Mouse (Mus musculus) heart, embryonic 11.5 days (tissue): Measurements from ENCODE around the gene Txnl4b. TPM values are rescaled to one million over a fixed set of nuclear protein-coding genes. Genes with fewer than 3 reads are reported as not detected.

ENCODE experiments used
- ATAC-seq: fragments of 200-750 bp; cut with Nextera tagmentation; replicated peaks from 2 replicates; pipeline ENCODE4 v1.8.0; 2017; ENCODE audit warnings: moderate library complexity; ENCODE audit not compliant: insufficient number of reproducible peaks, low FRiP score, low TSS enrichment
- H3K27ac ChIP-seq: fragments of 300-500 bp; sonication (generic); 2 replicates; pipeline ENCODE4 v1.5.1; 2014; ENCODE audit warnings: mild to moderate bottlenecking, low read depth, low read length
- H3K27me3 ChIP-seq: fragments of 300-500 bp; sonication (generic); 2 replicates; pipeline ENCODE4 v1.6.1; 2014; ENCODE audit warnings: mild to moderate bottlenecking, low read length, mixed read lengths; ENCODE audit not compliant: control insufficient read depth, insufficient read depth
- H3K36me3 ChIP-seq: fragments of 300-500 bp; sonication (generic); 2 replicates; pipeline ENCODE4 v1.6.1; 2014; ENCODE audit warnings: mild to moderate bottlenecking, low read length, moderate library complexity, mixed read lengths; ENCODE audit not compliant: control insufficient read depth, insufficient read depth
- H3K4me1 ChIP-seq: fragments of 300-500 bp; sonication (generic); 2 replicates; pipeline ENCODE4 v1.6.1; 2014; ENCODE audit warnings: low read length; ENCODE audit not compliant: control insufficient read depth, insufficient read depth
- H3K4me2 ChIP-seq: fragments of 300-500 bp; sonication (generic); 2 replicates; pipeline ENCODE4 v1.6.1; 2014; ENCODE audit warnings: mild to moderate bottlenecking, moderate library complexity
- H3K4me3 ChIP-seq: fragments of 300-500 bp; sonication (generic); 2 replicates; pipeline ENCODE4 v1.5.1; 2014; ENCODE audit warnings: low read depth, low read length
- H3K9ac ChIP-seq: fragments of 300-500 bp; sonication (generic); 2 replicates; pipeline ENCODE4 v1.6.1; 2014; ENCODE audit warnings: mild to moderate bottlenecking, low read depth, low read length, moderate library complexity
- H3K9me3 ChIP-seq: fragments of 300-500 bp; sonication (generic); replicated peaks from 2 replicates; pipeline ENCODE4 v1.6.1; 2016; ENCODE audit warnings: low read length; ENCODE audit not compliant: control insufficient read depth
- WGBS: fragments of 180-500 bp; shearing (Covaris S2); extraction: QIAGEN DNeasy Blood & Tissue Kit; methylation state at CpG from one replicate; pipeline ENCODE4 v1.1.7; 2014; ENCODE audit not compliant: insufficient replicate concordance; 5-methylcytosine and 5-hydroxymethylcytosine counted together
- polyA plus RNA-seq: library from polyadenylated mRNA; unstranded; fragments of >200 nt; fragmentation: Nextera tagmentation; extraction: Ambion mirVana; gene quantifications from 2 replicates; pipeline ENCODE4 v1.2.1, GENCODE M21; 2014

The Txnl4b gene
- polyA plus RNA-seq, 1 experiment from 2014 or later = 19.2 TPM

- H3K4me1 ChIP-seq = peaks cover 13% of the 10 kb centered on the region
- H3K27me3 ChIP-seq = no peaks in the 10 kb centered on the region
- H3K4me3 ChIP-seq = no peak overlapping the region
- peaks cover 24% of the 10 kb centered on the region for H3K36me3 ChIP-seq
- 78% methylated on average over 2 of the region's 2 CpGs for WGBS
- H3K9ac ChIP-seq = no peak overlapping the region
- ATAC-seq = no peak
- no peaks in the 10 kb centered on the region for H3K9me3 ChIP-seq
- H3K4me2 ChIP-seq = no peak overlapping the region
- no peak overlapping the region for H3K27ac ChIP-seq
Measured at GRCm38 (mm10) chr8:109563881-109564280, 1.8 kb upstream of the Txnl4b start.

- H3K9me3 ChIP-seq = no peaks in the 10 kb centered on the region
- ATAC-seq = no peak
- peak overlapping the region; percentile 91; the same call in 1 of the 2 replicates for H3K27ac ChIP-seq
- H3K9ac ChIP-seq = peak overlapping the region; percentile 97
- peaks cover 19% of the 10 kb centered on the region for H3K36me3 ChIP-seq
- H3K4me1 ChIP-seq = peaks cover 13% of the 10 kb centered on the region
- 4% methylated on average over 10 of the region's 10 CpGs for WGBS
- peak overlapping the region; percentile 77 for H3K4me2 ChIP-seq
- H3K4me3 ChIP-seq = peak overlapping the region; percentile 81
- H3K27me3 ChIP-seq = no peaks in the 10 kb centered on the region
Measured at GRCm38 (mm10) chr8:109564766-109565165, 926 bp upstream of the Txnl4b start.

- Histone ChIP-seq H3K27me3 (no peaks in the 10 kb centered on the region), H3K36me3 (peaks cover 4% of the 10 kb centered on the region; the same call in 1 of the 2 replicates), H3K27ac (no peak overlapping the region), H3K4me1 (peaks cover 6% of the 10 kb centered on the region; the same call in 1 of the 2 replicates), H3K4me2 (no peak overlapping the region), H3K4me3 (no peak overlapping the region), H3K9ac (no peak overlapping the region), H3K9me3 (no peaks in the 10 kb centered on the region)
- 86% methylated on average over 12 of the region's 12 CpGs for WGBS
- ATAC-seq = no peak
Measured at GRCm38 (mm10) chr8:109571139-109571538, 5.4 kb downstream of the Txnl4b start.

GRCm38 (mm10) chr8:109576311-109576710 lies 10.6 kb downstream of the Txnl4b start:
- no peak overlapping the region for H3K27ac ChIP-seq
- ATAC-seq = no peak
- 0 out of 2 replicates have a peak, but pooled peaks cover 3% of the 10 kb centered on the region for H3K27me3 ChIP-seq
- no peaks in the 10 kb centered on the region; the same call in 1 of the 2 replicates for H3K36me3 ChIP-seq
- 82% methylated on average over 4 of the region's 4 CpGs for WGBS
- H3K4me3 ChIP-seq = no peak overlapping the region
- no peak overlapping the region for H3K9ac ChIP-seq
- H3K9me3 ChIP-seq = no peaks in the 10 kb centered on the region
- H3K4me1 ChIP-seq = no peaks in the 10 kb centered on the region
- no peak overlapping the region for H3K4me2 ChIP-seq

DNA sequence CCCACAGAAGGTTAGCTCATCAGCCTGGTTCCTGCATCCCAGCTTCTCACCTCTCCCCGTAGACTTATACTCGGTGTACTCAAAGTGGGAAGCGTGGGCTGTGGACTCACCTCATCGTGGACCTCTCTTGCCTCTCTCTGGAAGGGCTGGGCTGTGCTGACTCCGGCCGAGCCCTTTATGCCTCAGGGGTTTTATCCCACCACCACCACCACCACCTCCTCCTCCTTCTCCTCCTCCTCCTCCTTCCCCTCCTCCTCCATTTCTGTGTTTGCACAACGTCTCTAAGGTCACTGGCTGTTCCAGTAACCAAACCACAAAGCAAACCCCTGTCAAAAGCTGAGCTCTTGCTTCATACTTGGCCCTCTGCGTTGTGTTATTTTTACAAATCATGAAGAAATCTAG lies 13.2 kb downstream of the Txnl4b start, which contains the start of gene Hp:
Hp (minus strand) TSS at position 273 of the 402 bp plus-strand sequence.
- H3K27me3 ChIP-seq = 0 out of 2 replicates have a peak, but pooled peaks cover 3% of the 10 kb centered on the region
- H3K36me3 ChIP-seq = no peaks in the 10 kb centered on the region
- H3K9ac ChIP-seq = no peak within 1 kb of the TSS
- no peak within 1 kb of the TSS for H3K4me3 ChIP-seq
- H3K27ac ChIP-seq = no peak within 1 kb of the TSS
- no peak for ATAC-seq
- H3K9me3 ChIP-seq = peaks cover 1% of the 10 kb centered on the region; the same call in 1 of the 2 replicates
- H3K4me2 ChIP-seq = no peak within 1 kb of the TSS
- no peaks in the 10 kb centered on the region for H3K4me1 ChIP-seq
- 67% methylated on average over 8 of the region's 8 CpGs for WGBS

GRCm38 (mm10) chr8:109584293-109584692 lies 18.6 kb downstream of the Txnl4b start:
- WGBS = 77% methylated on average over 4 of the region's 4 CpGs
- no peak overlapping the region for H3K9ac ChIP-seq
- H3K27me3 ChIP-seq = no peaks in the 10 kb centered on the region
- H3K4me3 ChIP-seq = no peak overlapping the region
- no peak for ATAC-seq
- H3K9me3 ChIP-seq = peaks cover 3% of the 10 kb centered on the region; the same call in 1 of the 2 replicates
- H3K4me1 ChIP-seq = no peaks in the 10 kb centered on the region; the same call in 1 of the 2 replicates
- no peak overlapping the region for H3K4me2 ChIP-seq
- no peak overlapping the region for H3K27ac ChIP-seq
- H3K36me3 ChIP-seq = no peaks in the 10 kb centered on the region

- H3K9ac ChIP-seq = no peak overlapping the region
- H3K9me3 ChIP-seq = peaks cover 3% of the 10 kb centered on the region; the same call in 1 of the 2 replicates
- H3K36me3 ChIP-seq = no peaks in the 10 kb centered on the region
- no peaks in the 10 kb centered on the region; the same call in 1 of the 2 replicates for H3K4me1 ChIP-seq
- H3K27ac ChIP-seq = no peak overlapping the region
- WGBS = 82% methylated on average over 3 of the region's 3 CpGs
- no peak overlapping the region for H3K4me3 ChIP-seq
- H3K4me2 ChIP-seq = no peak overlapping the region
- ATAC-seq = no peak
- H3K27me3 ChIP-seq = no peaks in the 10 kb centered on the region
Measured at GRCm38 (mm10) chr8:109584830-109585229, 19.1 kb downstream of the Txnl4b start.

GRCm38 (mm10) chr8:109585652-109586051 lies 20.0 kb downstream of the Txnl4b start:
- no peak overlapping the region for H3K9ac ChIP-seq
- H3K27ac ChIP-seq = no peak overlapping the region
- peaks cover 3% of the 10 kb centered on the region; the same call in 1 of the 2 replicates for H3K9me3 ChIP-seq
- ATAC-seq = no peak
- no peaks in the 10 kb centered on the region for H3K27me3 ChIP-seq
- H3K36me3 ChIP-seq = no peaks in the 10 kb centered on the region
- H3K4me2 ChIP-seq = no peak overlapping the region
- no peak overlapping the region for H3K4me3 ChIP-seq
- H3K4me1 ChIP-seq = no peaks in the 10 kb centered on the region; the same call in 1 of the 2 replicates

GRCm38 (mm10) chr8:109586972-109587504 lies 21.3 kb downstream of the Txnl4b start:
- 53% methylated on average over 7 of the region's 7 CpGs for WGBS
- no peaks in the 10 kb centered on the region; the same call in 1 of the 2 replicates for H3K4me1 ChIP-seq
- ATAC-seq = no peak
- no peak overlapping the region for H3K4me2 ChIP-seq
- no peak overlapping the region for H3K9ac ChIP-seq
- H3K27me3 ChIP-seq = no peaks in the 10 kb centered on the region
- H3K27ac ChIP-seq = no peak overlapping the region
- peaks cover 3% of the 10 kb centered on the region; the same call in 1 of the 2 replicates for H3K9me3 ChIP-seq
- H3K36me3 ChIP-seq = no peaks in the 10 kb centered on the region
- no peak overlapping the region for H3K4me3 ChIP-seq
